Mouse (Mus musculus): ENCODE data around the gene Slc17a4. TPM values are rescaled to one million over a fixed set of nuclear protein-coding genes. Genes with fewer than 3 reads are reported as not detected.

Gene Slc17a4
- polyA plus RNA-seq (2016; fragmentation: Nextera tagmentation; extraction: Ambion mirVana) = not detected in 2 replicates

DNA sequence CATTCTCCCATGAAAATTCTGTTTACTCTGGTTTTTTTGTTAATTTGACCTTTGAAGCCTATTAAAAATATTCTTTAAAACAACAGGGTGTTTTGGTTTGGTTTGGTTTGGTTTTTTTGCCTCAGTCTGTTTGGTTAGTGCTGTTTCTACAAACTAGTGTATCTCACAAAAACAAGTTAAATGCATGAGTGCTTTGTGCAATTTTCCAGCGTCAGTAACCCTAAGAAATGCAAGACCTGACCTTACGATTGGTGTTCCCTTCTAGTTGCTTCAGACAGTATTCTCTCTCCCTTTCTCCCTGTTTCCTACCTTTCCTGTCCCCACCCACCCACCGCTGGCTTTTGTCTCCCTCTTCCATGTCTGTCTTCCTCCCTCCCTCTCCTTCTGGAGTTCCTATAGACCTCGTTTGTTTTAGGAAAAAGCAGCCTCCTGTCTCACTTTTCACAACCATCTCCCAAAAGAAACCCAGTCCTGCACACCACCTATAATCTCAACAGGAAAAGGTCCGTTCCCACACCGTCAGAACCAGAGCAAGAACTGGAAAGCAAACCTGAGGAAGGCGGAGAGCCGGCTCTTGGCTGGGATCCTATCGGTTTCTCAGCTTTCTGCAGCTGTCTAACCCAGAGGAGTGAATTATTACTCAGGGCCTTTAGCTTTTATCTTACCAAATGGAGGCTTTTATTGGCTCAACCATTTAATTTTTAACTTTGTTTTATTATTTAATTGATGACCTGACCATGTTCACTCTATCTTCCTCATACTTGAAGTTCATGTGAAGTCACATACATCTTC is at the start of gene Slc17a4:
Gene Slc17a4 (minus strand): TSS at position 634 of the 792 bp plus-strand sequence.
- no peak within 1 kb of the TSS for H3K4me2 ChIP-seq (replicated peaks)
- 70% methylated on average over 9 of the region's 9 CpGs for WGBS

DNA sequence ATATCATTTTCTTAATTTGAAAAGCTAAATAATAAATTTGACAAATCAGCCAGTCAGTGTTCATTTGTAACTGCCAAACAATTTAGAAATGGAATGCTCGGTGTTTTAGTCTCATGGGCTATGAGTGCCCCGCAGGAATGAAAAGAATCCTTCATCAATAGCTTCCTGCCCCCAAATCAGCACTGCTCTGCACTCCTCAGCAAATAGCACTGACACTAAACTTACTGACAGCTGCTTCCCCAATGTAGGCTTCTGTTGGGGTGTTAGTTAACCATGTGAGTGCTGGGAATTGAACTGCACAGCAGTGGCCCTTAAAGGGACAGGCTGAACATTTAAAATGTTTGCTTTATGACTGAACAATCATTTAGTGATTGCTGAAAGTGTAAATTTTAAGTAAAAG is 45.0 kb upstream of the Slc17a4 start:
- 16% methylated on average over 2 of the region's 2 CpGs for WGBS

More for the DNA sequence above, at the start of gene Slc17a4:
- no peak within 1 kb of the TSS for H3K9ac ChIP-seq
- no peaks in the 10 kb centered on the region for H3K27me3 ChIP-seq
- no peaks in the 10 kb centered on the region for H3K9me3 ChIP-seq
- no peaks in the 10 kb centered on the region for H3K36me3 ChIP-seq
- H3K4me1 ChIP-seq = no peaks in the 10 kb centered on the region
- H3K27ac ChIP-seq = no peak within 1 kb of the TSS
- no peak for ATAC-seq (ENCODE audit: insufficient number of reproducible peaks, insufficient read depth, low FRiP score, low TSS enrichment)
- no peak within 1 kb of the TSS for H3K4me3 ChIP-seq

DNA sequence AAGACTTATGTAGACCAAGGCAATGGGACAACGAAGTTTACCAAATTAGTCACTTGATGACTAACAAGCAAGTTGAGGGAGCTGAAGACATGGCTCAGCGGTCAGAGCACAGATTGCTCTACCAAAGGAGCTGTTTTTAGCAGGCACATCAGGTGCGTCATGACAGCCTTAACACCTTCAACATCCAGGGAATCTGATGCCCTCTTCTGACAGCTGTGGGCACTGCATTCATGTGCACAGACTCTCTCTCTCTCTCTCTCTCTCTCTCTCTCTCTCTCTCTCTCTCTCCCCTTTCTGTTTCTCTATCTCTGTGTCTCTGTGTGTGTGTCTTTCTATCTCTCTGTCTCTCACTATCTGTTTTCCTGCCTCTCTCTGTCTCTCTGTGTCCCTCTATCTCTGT is 36.1 kb upstream of the Slc17a4 start:
- Histone ChIP-seq H3K4me2 (replicated peaks) (no peak overlapping the region), H3K36me3 (no peaks in the 10 kb centered on the region), H3K4me3 (no peak overlapping the region), H3K27ac (no peak overlapping the region), H3K9me3 (no peaks in the 10 kb centered on the region), H3K27me3 (no peaks in the 10 kb centered on the region), H3K4me1 (peaks cover 4% of the 10 kb centered on the region; the same call in 1 of the 2 replicates), H3K9ac (no peak overlapping the region)
- ATAC-seq (ENCODE audit: insufficient number of reproducible peaks, insufficient read depth, low FRiP score, low TSS enrichment) = no peak
- 77% methylated on average over 3 of the region's 3 CpGs for whole genome bisulfite sequencing

More for the DNA sequence above, 45.0 kb upstream of the Slc17a4 start:
- no peaks in the 10 kb centered on the region for H3K27me3 ChIP-seq
- no peaks in the 10 kb centered on the region for H3K9me3 ChIP-seq
- no peak overlapping the region for H3K4me3 ChIP-seq
- H3K4me1 ChIP-seq = no peaks in the 10 kb centered on the region
- no peak overlapping the region for H3K27ac ChIP-seq
- no peak overlapping the region for H3K4me2 ChIP-seq (replicated peaks)
- no peak overlapping the region for H3K9ac ChIP-seq
- ATAC-seq (ENCODE audit: insufficient number of reproducible peaks, insufficient read depth, low FRiP score, low TSS enrichment) = no peak
- no peaks in the 10 kb centered on the region for H3K36me3 ChIP-seq

DNA sequence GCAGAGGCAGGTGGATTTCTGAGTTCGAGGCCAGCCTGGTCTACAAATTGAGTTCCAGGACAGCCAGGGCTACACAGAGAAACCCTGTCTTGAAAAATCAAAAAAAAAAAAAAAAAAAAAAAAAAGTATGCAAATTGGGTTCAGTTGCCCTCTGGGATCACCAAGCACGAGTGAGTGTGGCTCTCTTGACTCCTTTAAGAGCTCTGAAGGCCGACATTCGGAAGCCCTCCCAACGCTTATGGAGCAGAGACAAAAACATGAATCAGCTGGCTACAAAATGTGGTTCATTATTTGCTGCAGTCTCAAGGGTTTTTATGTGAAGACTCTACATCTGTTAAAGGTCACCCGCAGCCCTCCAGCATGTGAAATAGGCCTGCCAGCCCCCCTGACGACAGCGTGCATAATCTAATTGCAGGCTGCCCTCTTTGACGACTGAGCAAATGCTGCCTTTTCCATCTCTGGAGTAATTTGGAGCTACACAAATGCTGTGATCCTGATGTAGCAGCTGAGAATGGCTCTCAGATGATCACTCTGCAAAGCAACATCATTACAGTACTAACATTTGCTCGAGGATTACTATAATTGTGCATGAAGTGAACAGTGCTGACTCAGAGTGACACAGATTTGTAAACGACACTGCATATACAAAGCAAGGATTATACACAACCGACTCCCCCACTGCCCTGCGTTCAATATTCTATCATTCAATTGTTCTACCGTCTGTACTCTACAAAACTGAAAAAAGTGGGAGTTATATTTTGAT is 34.9 kb upstream of the Slc17a4 start:
- 40% methylated on average over 14 of the region's 14 CpGs for WGBS
- H3K27ac ChIP-seq = no peak overlapping the region
- no peak for ATAC-seq (ENCODE audit: insufficient number of reproducible peaks, insufficient read depth, low FRiP score, low TSS enrichment)
- H3K4me1 ChIP-seq = peaks cover 4% of the 10 kb centered on the region; the same call in 1 of the 2 replicates
- no peak overlapping the region for H3K4me2 ChIP-seq (replicated peaks)
- no peak overlapping the region for H3K4me3 ChIP-seq
- no peaks in the 10 kb centered on the region for H3K36me3 ChIP-seq
- H3K9ac ChIP-seq = no peak overlapping the region
- H3K27me3 ChIP-seq = no peaks in the 10 kb centered on the region
- H3K9me3 ChIP-seq = no peaks in the 10 kb centered on the region

DNA sequence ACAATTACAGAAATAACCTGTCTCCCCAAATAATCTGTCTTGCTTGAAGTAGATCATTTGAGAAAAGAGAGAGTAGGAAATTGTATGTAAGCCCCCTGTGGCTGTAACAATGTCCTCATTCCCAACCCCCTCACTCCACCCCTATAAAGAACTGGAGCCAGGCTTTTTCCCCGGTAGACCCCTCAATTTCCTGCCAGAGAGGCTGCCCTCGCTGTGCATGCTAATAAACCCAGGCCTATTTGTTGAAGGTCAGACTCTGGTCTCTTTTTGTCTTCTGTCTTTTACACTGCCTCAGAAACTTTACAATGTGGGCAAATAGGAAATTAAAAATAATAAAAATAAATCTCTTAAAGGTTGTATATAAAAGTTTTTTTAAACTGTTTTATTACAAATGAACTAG is 31.4 kb upstream of the Slc17a4 start:
- peaks cover 8% of the 10 kb centered on the region; the same call in 1 of the 2 replicates for H3K4me1 ChIP-seq
- H3K4me2 ChIP-seq (replicated peaks) = no peak overlapping the region
- H3K36me3 ChIP-seq = no peaks in the 10 kb centered on the region
- H3K27ac ChIP-seq = no peak overlapping the region
- no peak overlapping the region for H3K4me3 ChIP-seq
- H3K9me3 ChIP-seq = no peaks in the 10 kb centered on the region
- WGBS = 16% methylated on average over 2 of the region's 2 CpGs
- no peak for ATAC-seq (ENCODE audit: insufficient number of reproducible peaks, insufficient read depth, low FRiP score, low TSS enrichment)
- H3K27me3 ChIP-seq = no peaks in the 10 kb centered on the region
- no peak overlapping the region for H3K9ac ChIP-seq

DNA sequence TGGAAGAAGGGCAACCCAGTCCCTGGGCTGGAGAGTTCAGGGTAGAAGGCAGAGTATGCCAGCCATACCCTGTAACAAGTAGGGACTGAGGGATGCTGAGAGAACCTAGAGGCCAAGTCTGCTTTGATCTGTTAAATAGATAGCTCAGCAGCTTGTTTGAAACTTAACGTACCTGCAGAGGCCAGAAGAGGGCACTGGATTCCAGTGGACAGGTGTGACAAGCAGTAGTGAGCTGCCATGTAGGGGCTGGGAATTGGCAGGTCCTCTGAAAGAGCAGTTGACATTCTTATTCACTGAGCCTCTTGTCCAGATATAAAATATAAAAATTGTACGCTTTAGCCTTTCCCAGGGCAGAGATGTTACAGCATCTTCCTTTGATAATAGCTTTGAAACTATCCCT is 28.1 kb upstream of the Slc17a4 start:
- ATAC-seq (ENCODE audit: insufficient number of reproducible peaks, insufficient read depth, low FRiP score, low TSS enrichment) = no peak
- Histone ChIP-seq H3K4me2 (replicated peaks) (no peak overlapping the region), H3K4me3 (no peak overlapping the region), H3K9me3 (no peaks in the 10 kb centered on the region), H3K36me3 (no peaks in the 10 kb centered on the region), H3K4me1 (peaks cover 8% of the 10 kb centered on the region; the same call in 1 of the 2 replicates), H3K27me3 (no peaks in the 10 kb centered on the region), H3K9ac (no peak overlapping the region), H3K27ac (no peak overlapping the region)
- WGBS = 44% methylated on average over 2 of the region's 2 CpGs

DNA sequence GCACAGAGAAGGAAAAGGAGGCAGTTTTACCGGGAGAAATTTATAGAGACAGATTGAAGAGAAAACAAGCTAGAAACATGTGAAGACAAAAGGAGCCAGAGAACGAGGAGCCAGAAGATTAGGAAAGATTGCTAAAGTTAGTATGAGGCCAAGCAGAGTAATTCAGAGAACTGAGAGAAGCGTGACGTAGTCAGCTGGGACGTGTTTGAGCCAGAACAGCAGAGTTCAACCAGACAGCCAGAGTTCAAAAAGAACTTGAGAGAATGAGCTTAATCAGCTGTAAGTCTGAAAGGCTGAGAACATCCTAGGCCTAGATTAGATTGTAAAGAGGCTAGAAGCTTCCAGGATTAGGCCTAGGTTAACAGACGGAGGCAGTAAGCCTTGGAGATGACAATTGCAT is 25.5 kb upstream of the Slc17a4 start:
- H3K9me3 ChIP-seq = no peaks in the 10 kb centered on the region
- WGBS = 57% methylated on average over 6 of the region's 6 CpGs
- no peak for ATAC-seq (ENCODE audit: insufficient number of reproducible peaks, insufficient read depth, low FRiP score, low TSS enrichment)
- H3K27me3 ChIP-seq = no peaks in the 10 kb centered on the region
- H3K4me2 ChIP-seq (replicated peaks) = no peak overlapping the region
- H3K4me1 ChIP-seq = peaks cover 5% of the 10 kb centered on the region; the same call in 1 of the 2 replicates
- no peak overlapping the region for H3K4me3 ChIP-seq
- no peak overlapping the region for H3K27ac ChIP-seq
- no peaks in the 10 kb centered on the region for H3K36me3 ChIP-seq
- H3K9ac ChIP-seq = no peak overlapping the region

DNA sequence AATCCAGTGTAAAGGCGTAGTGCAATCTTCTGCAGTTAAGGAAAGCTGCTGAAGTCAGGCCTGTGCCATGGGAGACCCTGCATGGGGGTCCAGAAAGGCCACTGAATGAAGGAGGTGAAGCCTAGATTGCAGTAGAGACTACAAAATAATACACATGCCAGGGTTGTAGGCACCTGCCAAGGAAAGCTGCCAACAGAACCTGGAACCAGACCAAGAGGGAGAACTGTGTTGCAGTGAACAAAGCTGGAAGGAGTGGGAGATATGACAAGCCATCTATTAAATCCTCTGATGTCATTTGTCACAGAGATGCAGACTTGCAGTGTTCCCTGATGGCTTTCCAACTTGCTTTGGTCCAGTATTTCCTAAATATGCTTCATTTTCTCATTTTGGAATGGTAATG is 23.9 kb upstream of the Slc17a4 start:
- no peak overlapping the region for H3K9ac ChIP-seq
- ATAC-seq (ENCODE audit: insufficient number of reproducible peaks, insufficient read depth, low FRiP score, low TSS enrichment) = no peak
- peaks cover 5% of the 10 kb centered on the region; the same call in 1 of the 2 replicates for H3K4me1 ChIP-seq
- H3K4me3 ChIP-seq = no peak overlapping the region
- no peak overlapping the region for H3K4me2 ChIP-seq (replicated peaks)
- H3K9me3 ChIP-seq = no peaks in the 10 kb centered on the region
- no peaks in the 10 kb centered on the region for H3K27me3 ChIP-seq
- WGBS = 92% methylated on average over 1 of the region's 1 CpGs
- no peaks in the 10 kb centered on the region for H3K36me3 ChIP-seq
- no peak overlapping the region for H3K27ac ChIP-seq

DNA sequence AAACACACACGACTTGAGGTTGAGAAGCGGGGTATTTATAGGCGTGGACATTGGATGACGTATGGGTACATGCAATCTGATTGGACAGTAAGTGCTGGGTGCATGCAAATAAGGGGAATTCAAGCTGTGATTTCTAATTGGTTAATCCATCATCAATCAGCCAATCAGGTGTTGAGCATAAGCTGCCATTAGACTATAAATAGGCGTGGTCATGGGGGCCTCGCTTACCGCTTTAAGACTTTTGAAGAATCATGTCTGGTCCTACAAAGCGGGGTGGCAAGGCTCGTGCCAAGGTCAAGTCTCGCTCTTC is 19.4 kb upstream of the Slc17a4 start, which contains the start of gene Hist1h2aa:
Gene Hist1h2aa (plus strand): TSS at position 252 of the 310 bp plus-strand sequence.
- H3K4me1 ChIP-seq = peaks cover 8% of the 10 kb centered on the region; the same call in 1 of the 2 replicates
- 93% methylated on average over 10 of the region's 10 CpGs for WGBS
- no peaks in the 10 kb centered on the region for H3K36me3 ChIP-seq
- no peak within 1 kb of the TSS for H3K9ac ChIP-seq
- no peak within 1 kb of the TSS for H3K27ac ChIP-seq
- no peak within 1 kb of the TSS for H3K4me2 ChIP-seq (replicated peaks)
- ATAC-seq (ENCODE audit: insufficient number of reproducible peaks, insufficient read depth, low FRiP score, low TSS enrichment) = no peak
- no peaks in the 10 kb centered on the region for H3K9me3 ChIP-seq
- H3K27me3 ChIP-seq = no peaks in the 10 kb centered on the region
- no peak within 1 kb of the TSS for H3K4me3 ChIP-seq

DNA sequence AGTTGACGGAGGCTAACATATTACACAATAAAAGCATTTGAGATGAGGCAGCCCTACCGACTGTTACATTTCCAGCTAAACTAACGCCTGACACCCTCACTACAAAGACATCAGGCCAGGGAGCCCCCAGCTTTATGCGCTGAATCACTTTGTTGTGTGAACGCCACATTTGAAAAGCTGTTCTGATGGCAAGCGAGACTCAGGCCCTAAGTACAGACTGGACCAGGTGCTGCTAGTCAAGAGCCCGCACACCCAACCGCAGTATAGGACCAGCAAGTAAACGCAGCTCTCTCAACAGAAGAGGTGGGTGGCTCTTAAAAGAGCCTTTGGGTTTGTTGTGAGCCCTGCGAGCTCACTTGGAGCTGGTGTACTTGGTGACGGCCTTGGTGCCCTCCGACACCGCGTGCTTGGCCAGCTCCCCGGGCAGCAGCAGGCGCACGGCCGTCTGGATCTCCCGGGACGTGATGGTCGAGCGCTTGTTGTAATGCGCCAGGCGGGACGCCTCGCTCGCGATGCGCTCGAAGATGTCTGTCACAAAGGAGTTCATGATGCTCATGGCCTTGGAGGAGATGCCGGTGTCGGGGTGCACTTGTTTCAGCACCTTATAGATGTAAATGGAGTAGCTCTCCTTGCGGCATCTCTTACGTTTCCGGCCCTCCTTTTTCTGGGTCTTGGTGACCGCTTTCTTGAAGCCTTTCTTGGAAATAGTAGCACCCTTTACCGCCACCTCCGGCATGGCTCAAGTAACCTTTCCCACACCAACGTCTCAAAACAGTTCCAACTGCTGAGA is 18.8 kb upstream of the Slc17a4 start, which contains the start of gene Hist1h2ba:
Gene Hist1h2ba (minus strand): TSS at position 736 of the 790 bp plus-strand sequence.
- Histone ChIP-seq H3K36me3 (no peaks in the 10 kb centered on the region), H3K27me3 (no peaks in the 10 kb centered on the region), H3K27ac (no peak within 1 kb of the TSS), H3K9ac (no peak within 1 kb of the TSS), H3K9me3 (no peaks in the 10 kb centered on the region), H3K4me3 (no peak within 1 kb of the TSS), H3K4me2 (replicated peaks) (no peak within 1 kb of the TSS), H3K4me1 (peaks cover 8% of the 10 kb centered on the region; the same call in 1 of the 2 replicates)
- WGBS = 95% methylated on average over 39 of the region's 39 CpGs
- no peak for ATAC-seq (ENCODE audit: insufficient number of reproducible peaks, insufficient read depth, low FRiP score, low TSS enrichment)

DNA sequence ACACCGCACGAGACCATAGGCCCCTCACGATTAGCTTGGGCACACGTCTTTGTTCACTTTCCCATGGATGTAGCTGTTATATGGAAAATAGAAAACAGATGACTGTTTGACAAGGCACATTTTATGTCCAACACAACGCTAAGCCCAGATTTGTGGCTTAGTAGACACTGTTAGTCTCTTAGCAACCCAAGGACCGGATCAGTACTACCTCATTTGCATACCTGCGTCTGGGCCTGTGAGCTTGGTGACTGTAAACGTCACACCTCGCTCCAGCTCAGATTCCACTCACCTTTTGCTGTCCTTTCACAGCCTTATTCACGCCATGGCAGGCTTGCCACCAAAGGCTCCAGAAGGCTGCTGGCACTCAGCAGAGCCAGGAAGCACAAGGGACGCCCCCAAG is 16.1 kb upstream of the Slc17a4 start:
- 53% methylated on average over 11 of the region's 11 CpGs for WGBS
- Histone ChIP-seq H3K36me3 (no peaks in the 10 kb centered on the region), H3K9ac (no peak overlapping the region), H3K4me3 (no peak overlapping the region), H3K4me2 (replicated peaks) (no peak overlapping the region), H3K9me3 (no peaks in the 10 kb centered on the region), H3K27me3 (no peaks in the 10 kb centered on the region), H3K27ac (no peak overlapping the region), H3K4me1 (peaks cover 8% of the 10 kb centered on the region; the same call in 1 of the 2 replicates)
- no peak for ATAC-seq (ENCODE audit: insufficient number of reproducible peaks, insufficient read depth, low FRiP score, low TSS enrichment)
